Mouse (Mus musculus) layer of hippocampus, postnatal 10 days (tissue): ENCODE data around the gene Ren1. TPM values are rescaled to one million over a fixed set of nuclear protein-coding genes. Genes with fewer than 3 reads are reported as not detected.

Experiments used
- DNase-seq, 2 experiments: peaks; one replicate each; pipeline ENCODE4 v3.0.0; 2021; ENCODE audit warnings: low spot score in 2 of 2
- total RNA-seq, 2 experiments: library from RNA; stranded (reverse); gene quantifications; 2 replicates each; pipeline ENCODE4 v1.2.3; 2021

Ren1 gene
- total RNA-seq, 2 experiments from 2014 or later: 0.37 TPM; not detected in 1

- DNase-seq: no peak
Observed at GRCm38 (mm10) chr1:133408321-133408720, 58.0 kb downstream of the Ren1 start.

GRCm38 (mm10) chr1:133408880-133409516 is 58.7 kb downstream of the Ren1 start:
- no peak for DNase-seq

DNA sequence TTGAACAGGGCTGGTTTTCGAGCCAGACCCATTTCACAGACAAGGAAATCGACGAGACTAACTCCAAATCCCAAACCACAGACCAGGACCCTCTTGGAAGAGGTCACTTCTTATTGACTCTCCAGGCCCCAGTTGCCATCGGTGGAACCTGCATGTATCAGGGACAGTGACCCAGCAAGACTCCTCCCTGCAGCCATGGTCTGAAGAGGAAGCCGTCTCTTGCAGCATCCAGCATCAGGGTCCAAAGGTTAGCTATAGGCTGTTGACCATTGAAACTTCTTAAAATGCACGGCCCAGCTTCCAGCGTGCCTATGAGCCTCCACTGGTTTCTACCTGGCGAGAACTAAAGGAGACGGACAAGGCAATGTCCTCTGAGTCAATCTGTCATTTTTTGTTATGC is 59.5 kb downstream of the Ren1 start:
- no peak for DNase-seq

Other genes with a start within 250 kb of the Ren1 start
- 10 to 100 TPM; 44.5 to 45.0 TPM for gene Ppp1r15b, start 219.4 kb upstream of the Ren1 start, total RNA-seq
- gene Plekha6, start 186.3 kb upstream of the Ren1 start, total RNA-seq: 10 to 100 TPM; 54.8 to 65.7 TPM
- gene Golt1a, start 40.7 kb upstream of the Ren1 start, total RNA-seq: not detected
- under 1 TPM in 1 of 2 experiments, not detected in 1; 0.59 TPM for gene Kiss1, start 28.6 kb upstream of the Ren1 start, total RNA-seq
- 1 to 10 TPM; 5.3 to 7.3 TPM for gene Etnk2, start 13.1 kb downstream of the Ren1 start, total RNA-seq
- 10 to 100 TPM in 1 of 2 experiments, 1 to 10 TPM in 1; 9.2 to 10.3 TPM for gene Sox13, start 73.9 kb downstream of the Ren1 start, total RNA-seq